Mouse (Mus musculus) brain, embryonic 18.5 days (tissue): ENCODE data around the gene Clcn1.

Experiments used
- DNase-seq: peaks from one replicate; pipeline ENCODE4 v3.0.0-alpha.2; 2012; ENCODE audit warnings: low read depth, low spot score

Gene Clcn1

GRCm38 (mm10) chr6:42286448-42286847 is at the start of gene Clcn1:
Gene Clcn1, plus strand, starts transcription at chr6:42286685.
- DNase-seq: no peak

DNA sequence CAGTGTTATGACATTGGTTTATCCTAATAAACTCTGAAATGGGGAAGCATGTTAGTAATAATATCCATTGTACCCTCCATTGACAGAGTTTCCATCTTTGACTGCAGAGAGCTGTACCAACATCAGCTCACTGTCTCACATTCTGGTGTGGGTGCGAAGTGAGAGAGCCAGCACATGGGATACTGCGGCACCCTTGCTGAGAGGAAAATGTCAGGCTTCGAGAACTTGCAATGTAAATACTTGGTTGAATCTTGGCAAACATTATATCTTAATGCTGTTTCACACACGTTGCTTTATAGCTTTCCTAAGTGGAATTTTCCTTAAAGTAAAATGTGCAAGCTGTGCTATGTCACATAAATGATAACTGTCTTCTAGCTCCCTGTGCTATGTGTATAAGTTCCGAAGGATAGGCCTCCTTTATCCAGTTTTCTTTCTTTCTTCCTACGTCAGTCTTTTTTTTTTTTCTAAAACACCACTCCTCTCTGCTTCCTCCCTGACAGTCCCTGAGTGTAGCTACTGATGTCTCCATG is 49.1 kb upstream of the Clcn1 start:
- no peak for DNase-seq

DNA sequence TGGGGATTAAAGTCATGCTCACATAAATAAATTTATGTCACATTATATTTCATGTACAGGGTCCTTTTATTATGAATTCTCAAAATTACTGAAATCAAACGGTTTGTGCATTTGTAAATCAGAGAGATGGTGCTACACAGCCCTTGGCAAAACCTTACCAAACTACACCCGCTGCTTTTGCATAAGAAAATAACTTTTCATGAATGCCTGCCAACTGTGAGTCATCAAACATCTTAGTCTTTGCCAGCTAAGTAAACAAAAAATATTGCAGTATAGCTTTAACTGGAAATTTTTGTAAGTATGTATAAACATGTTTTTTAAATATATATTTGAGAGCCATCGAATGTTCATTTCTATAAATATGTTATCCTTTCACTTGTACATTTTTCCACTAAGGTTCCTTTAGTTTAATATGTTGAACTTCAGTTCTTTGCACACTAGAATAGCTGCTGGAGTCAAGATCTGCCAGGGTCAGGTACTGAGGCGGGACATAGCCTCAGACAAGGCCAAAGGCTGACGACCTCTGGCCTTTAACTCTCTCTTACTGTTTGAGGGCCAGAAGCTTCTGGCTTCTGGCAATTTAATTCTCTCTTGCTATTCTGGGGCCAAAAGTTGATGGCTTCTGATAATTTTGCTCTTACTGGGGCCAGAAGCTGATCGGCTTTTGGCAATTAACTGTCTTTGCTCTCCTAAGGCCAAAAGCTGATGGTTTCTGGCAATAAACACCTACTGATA is 45.0 kb upstream of the Clcn1 start:
- no peak for DNase-seq

DNA sequence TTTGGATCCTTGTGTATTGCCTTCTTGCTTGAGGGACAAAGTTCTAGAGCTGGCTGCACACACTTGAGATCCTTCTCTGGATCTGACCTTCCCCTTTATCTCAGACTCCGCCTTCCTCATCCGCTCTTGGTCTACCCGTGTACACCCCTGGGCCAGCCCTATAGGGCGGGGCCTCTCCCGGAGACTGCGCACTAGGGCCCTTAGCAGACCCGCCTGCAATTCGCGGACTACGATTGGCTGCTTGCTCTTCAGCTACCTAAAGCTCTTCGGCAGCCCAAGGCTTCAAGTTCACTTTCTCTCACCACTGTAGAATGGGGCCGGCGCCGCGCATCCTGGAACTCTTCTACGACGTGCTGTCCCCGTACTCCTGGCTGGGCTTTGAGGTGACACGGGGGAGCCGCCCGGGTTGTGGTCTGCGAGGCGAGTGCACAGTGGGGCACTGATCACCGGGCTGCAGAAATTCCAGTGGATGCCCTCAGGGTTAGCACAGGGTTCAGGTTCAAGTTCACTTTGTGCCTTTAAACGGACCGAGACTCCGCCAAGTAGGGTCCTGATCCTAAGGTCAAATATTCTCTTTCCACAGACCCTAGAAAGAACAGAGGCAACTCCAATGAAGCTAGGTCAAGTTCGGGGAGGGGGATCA is 40.7 kb upstream of the Clcn1 start, which contains the start of gene Gstk1:
Gene Gstk1, plus strand, starts transcription at position 225 of the 643 bp plus-strand sequence.
- DNase-seq: no peak

GRCm38 (mm10) chr6:42247173-42247572 is 39.3 kb upstream of the Clcn1 start:
- DNase-seq: no peak

DNA sequence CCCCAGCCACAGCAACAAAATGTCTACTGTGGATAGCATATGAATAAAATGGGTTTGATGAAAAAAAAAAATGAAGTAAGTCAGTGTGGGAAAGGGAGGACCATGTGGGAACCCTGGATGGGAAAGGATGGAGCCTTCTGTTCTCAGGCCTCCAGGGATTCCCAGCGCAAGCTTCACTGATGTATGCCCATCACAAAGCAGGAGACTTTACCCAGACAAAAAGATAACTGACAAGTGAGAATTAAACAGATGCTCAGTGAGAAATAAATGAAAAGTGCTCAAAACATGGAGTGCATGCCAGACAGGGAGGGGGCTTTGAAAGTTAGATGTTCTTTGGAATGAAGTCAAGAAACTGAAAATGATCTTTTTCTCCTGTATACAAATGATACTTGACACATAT is 38.5 kb upstream of the Clcn1 start:
- no peak for DNase-seq

GRCm38 (mm10) chr6:42251791-42252190 is 34.7 kb upstream of the Clcn1 start:
- DNase-seq: no peak

- DNase-seq: no peak
Measured at GRCm38 (mm10) chr6:42253103-42253502, 33.4 kb upstream of the Clcn1 start.

DNA sequence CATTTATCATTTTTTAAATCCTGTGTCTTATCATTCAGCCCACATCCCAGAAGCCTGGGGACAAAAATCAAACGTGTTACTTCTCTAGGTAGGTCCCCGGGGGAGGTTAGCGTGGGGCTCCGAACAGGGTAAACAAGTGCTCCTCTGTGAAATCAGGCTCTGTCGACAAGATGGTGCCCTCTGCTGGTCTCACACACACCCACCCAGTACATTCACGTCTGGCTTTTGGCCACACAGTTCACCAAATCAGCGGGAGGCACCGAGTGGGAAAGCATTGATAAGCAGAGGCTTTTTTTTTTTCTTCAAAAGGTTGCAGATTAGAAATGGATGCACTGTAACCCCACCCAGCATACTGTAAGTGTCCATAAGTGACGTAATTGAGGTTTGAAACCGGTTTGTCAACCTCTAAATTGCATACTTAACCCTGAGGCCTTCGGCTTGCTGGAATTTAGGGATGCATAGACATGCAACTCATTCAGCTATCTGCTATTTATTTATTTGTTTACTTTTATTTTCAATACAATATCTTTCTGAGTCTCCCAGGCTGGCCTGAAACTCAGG is 29.1 kb upstream of the Clcn1 start:
- DNase-seq: no peak

GRCm38 (mm10) chr6:42260430-42260829 is 26.1 kb upstream of the Clcn1 start:
- DNase-seq: no peak

DNA sequence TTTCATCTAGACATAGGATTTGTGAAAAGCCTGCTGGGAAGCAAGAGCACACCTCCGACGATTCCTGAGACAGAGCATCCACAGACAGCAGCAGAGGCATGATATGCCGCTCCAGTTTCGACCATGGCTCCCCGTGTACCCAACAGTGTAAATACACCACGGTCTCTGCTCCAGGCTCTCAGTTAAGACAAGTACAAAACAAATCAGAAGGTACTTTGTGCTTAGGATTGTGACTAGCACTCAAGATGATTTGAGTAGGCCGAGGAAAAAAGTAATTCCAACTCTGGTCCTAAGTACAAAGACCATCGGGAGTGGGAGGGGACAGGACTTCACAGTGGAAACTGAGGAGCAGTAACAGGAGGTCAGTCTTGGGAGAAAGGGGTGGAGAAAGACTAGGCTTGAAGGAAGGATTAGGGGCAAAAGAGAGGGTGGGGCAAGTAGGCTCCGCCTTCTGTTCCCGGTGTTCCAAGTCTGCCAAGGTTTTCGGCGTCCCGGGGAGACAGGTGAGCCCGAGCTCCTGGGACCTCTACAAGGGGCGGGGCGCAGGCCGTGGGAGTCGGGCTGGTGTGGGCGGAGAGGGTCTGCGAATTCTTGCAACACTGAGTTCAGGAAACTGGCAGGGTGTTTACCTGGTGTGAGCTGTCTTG is 24.8 kb upstream of the Clcn1 start, which contains the start of gene Tmem139:
Gene Tmem139, plus strand, starts transcription at position 447 of the 647 bp plus-strand sequence.
- no peak for DNase-seq

GRCm38 (mm10) chr6:42264626-42265312 is 21.7 kb upstream of the Clcn1 start, which contains the start of gene Casp2:
Gene Casp2, plus strand, starts transcription at chr6:42264985.
- peak; percentile 99 for DNase-seq

DNA sequence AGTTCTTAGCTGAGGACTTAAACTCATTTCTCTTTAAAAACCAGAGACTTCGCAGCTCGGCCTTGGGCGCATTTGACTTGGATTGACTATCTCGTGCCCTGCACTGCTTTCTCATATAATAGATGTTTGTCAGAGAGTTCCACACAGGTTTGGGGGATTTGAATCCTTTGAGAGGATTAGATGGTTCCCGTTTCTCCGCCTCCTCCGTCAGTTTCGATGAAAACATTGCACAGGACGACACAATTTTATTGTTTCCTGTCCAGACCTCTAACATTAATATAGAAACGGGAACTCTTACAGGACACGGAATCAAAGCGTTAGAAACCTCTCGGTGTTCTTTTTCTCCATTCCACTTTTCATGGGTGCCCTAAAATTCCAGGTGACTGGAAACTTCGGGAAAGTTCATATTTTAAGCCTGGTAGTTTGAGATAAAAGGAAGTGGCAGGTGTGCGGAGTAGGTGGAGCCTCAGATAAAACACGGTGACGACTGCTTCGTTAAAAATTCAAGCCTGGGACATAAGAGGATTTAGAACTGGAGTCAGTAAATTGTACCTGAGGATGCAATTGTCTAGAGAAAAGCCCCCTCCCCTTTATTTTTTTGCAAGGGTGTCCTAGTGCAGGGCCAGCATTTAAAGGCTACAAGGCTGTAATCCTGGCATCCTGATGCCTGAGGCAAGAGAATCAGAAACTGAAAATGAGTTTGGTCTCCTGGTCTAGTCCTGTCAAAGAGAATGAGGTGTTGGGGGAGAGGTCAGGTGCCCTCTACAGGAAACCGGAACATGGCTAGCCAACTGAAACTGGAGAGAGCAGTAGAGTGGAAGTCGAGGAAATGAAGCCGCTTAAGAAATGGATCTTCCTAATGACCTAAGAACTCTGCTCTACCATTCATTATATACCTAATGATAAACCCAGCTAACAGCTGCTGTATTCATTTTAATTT is 20.8 kb upstream of the Clcn1 start:
- DNase-seq: no peak

DNA sequence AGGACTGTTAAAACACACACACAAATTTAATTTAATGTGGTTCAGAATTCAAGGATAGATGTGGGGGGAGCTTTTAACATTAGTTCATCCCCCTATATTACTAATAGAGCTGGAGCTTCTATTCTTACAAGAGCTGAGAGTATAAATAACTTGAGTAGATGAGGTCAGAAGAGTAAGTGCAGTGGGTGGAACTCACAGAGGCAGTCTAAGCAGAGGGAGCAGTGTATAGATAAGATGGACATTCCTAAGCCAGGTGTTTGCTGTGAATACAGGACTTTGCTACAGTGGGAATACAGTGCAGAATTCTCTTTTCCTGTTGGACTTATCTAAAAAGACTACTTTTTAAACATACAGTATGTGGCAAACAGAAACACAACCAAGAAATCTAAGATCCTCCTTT is 15.7 kb upstream of the Clcn1 start:
- no peak for DNase-seq

- DNase-seq: no peak
Measured at GRCm38 (mm10) chr6:42276151-42276550, 10.3 kb upstream of the Clcn1 start.

DNA sequence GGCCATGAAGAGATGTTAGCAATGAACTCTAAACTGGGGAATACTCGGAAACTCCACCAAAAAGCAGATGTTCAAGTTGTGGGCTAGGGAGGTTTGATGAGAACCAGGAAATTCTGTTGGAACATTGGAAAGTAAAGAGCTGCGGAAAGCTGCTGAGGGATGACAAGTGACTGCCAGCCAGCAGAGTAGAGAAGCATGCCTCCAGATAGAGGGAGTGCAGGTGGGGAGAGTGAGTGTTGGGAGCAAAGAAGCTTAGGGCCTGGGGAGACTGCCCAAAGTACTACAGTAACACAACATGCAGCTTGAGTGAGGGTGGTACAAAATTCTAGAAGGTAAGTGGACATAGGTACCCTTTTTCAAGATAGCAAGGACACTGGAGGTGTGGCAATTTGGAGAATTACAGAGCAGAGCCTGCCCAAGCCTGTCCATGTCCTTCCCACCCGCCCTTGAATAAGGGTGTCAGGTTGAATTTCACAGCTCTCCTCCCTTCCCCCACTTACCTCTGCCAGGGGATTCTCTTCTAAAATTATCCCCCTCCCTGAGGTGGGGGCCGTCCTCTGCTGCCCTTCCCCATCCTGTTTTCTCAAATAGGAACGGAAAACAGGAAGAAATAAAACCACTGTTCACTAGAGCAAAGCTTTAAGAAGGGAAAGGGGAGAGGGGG is 3.5 kb upstream of the Clcn1 start:
- no peak for DNase-seq

- no peak for DNase-seq
Measured at GRCm38 (mm10) chr6:42287562-42287961, 1.1 kb downstream of the Clcn1 start.

DNA sequence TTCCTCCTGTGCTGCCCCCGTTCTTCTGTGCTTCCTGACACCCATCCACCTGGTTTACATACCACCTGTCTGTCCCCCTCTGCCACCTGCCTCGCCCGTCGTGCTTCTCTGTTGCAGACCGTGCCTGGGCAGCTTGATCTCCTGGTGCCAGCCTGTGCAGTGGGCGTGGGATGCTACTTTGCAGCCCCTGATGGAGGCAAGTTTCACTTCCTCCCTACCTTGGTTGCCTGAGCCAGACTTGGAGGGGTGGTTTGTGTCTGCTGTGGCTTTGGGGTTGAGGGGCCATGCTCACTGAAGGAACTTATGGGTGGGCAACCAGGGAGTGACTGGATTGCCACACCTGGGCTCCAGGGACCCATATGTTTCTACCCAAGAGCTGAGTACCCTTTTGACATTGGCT is 6.8 kb downstream of the Clcn1 start:
- no peak for DNase-seq

- no peak for DNase-seq
Measured at GRCm38 (mm10) chr6:42295549-42296094, 9.1 kb downstream of the Clcn1 start.
